Mouse (Mus musculus) stomach, postnatal 0 days (tissue): Measurements from ENCODE around the gene Prr22.

Experiments used
- CTCF ChIP-seq: IDR thresholded peaks from 2 replicates; pipeline ENCODE4 v1.5.1; 2016; ENCODE audit warnings: antibody characterized with exemption, low read depth, mild to moderate bottlenecking, moderate library complexity
- EP300 ChIP-seq: optimal IDR thresholded peaks from 2 replicates; pipeline ENCODE3; 2016; ENCODE audit warnings: antibody characterized with exemption

DNA sequence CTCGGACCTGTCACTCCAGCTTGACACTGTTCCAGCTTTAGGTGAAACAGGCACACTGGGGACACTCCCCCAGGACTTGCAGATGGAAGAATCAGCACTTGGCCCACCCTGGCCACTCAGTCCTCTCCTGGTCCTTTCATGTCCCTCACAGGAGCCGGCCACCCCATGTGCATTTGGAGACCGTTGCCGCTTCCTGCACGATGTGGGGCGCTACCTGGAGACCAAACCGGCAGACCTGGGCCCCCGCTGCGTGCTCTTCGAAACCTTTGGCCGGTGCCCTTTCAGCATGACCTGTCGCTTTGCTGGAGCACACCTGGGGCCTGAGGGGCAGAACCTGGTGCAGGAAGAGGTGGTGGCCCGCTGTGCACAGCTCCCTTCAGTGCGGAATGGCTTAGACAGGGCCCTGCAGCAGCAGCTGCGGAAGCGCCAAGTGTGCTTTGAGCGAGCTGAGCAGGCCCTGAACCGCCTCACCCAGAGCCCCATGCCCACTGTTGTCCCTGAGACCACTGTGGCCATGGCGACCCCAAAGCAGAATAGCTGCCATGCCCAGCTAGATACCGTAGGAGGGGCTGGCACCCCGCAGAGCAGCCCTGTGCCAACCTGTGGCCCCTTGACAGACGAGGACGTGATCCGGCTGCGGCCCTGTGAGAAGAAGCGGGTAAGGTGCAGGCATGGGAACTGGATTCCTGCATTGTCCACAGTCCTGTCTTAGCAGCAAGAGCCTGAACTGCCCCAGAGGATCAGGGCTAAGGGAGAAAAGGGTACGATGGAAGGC lies 3.2 kb upstream of the Prr22 start:
- no peak for TF ChIP-seq CTCF
- TF ChIP-seq EP300 = no peak
